Mouse (Mus musculus): ENCODE data around the gene Osbp2. TPM values are rescaled to one million over a fixed set of nuclear protein-coding genes. Genes with fewer than 3 reads are reported as not detected.

Gene Osbp2
- polyA plus RNA-seq, 1 experiment from 2014 or later, result 4.0 TPM

- H3K27ac ChIP-seq, result no peak overlapping the region
- ATAC-seq (ENCODE audit: low FRiP score), result no peak
These were observed 186.5 kb downstream of the Osbp2 start for GRCm38 (mm10) chr11:3677204-3677603.

GRCm38 (mm10) chr11:3676423-3676822 is 187.3 kb downstream of the Osbp2 start:
- Histone ChIP-seq H3K27ac (no peak overlapping the region), H3K4me3 (replicated peaks) (no peak overlapping the region), H3K4me1 (no peaks in the 10 kb centered on the region), H3K9me3 (no peaks in the 10 kb centered on the region), H3K27me3 (no peaks in the 10 kb centered on the region), H3K4me2 (no peak overlapping the region), H3K36me3 (replicated peaks) (peaks cover 97% of the 10 kb centered on the region), H3K9ac (no peak overlapping the region)
- 97% methylated on average over 5 of the region's 5 CpGs for WGBS
- ATAC-seq (ENCODE audit: low FRiP score), result no peak

More at GRCm38 (mm10) chr11:3677204-3677603, 186.5 kb downstream of the Osbp2 start:
- Histone ChIP-seq H3K27me3 (no peaks in the 10 kb centered on the region), H3K4me1 (no peaks in the 10 kb centered on the region), H3K4me3 (replicated peaks) (no peak overlapping the region), H3K36me3 (replicated peaks) (peaks cover 92% of the 10 kb centered on the region), H3K9me3 (no peaks in the 10 kb centered on the region), H3K9ac (no peak overlapping the region), H3K4me2 (no peak overlapping the region)
- WGBS, result 82% methylated on average over 6 of the region's 6 CpGs

GRCm38 (mm10) chr11:3674545-3674944 is 189.2 kb downstream of the Osbp2 start:
- Histone ChIP-seq H3K36me3 (replicated peaks) (peaks cover 96% of the 10 kb centered on the region), H3K9me3 (no peaks in the 10 kb centered on the region), H3K27ac (no peak overlapping the region), H3K27me3 (no peaks in the 10 kb centered on the region), H3K4me3 (replicated peaks) (no peak overlapping the region), H3K9ac (no peak overlapping the region), H3K4me2 (no peak overlapping the region), H3K4me1 (no peaks in the 10 kb centered on the region)
- ATAC-seq (ENCODE audit: low FRiP score), result no peak
- WGBS, result 76% methylated on average over 4 of the region's 4 CpGs

- no peak overlapping the region for H3K4me3 ChIP-seq (replicated peaks)
- H3K27me3 ChIP-seq, result no peaks in the 10 kb centered on the region
- peaks cover 83% of the 10 kb centered on the region for H3K36me3 ChIP-seq (replicated peaks)
- no peak overlapping the region for H3K9ac ChIP-seq
- H3K27ac ChIP-seq, result no peak overlapping the region
- ATAC-seq (ENCODE audit: low FRiP score), result no peak
- no peak overlapping the region for H3K4me2 ChIP-seq
- WGBS, result 87% methylated on average over 1 of the region's 1 CpGs
- H3K9me3 ChIP-seq, result no peaks in the 10 kb centered on the region
- no peaks in the 10 kb centered on the region for H3K4me1 ChIP-seq
These were observed 192.6 kb downstream of the Osbp2 start for GRCm38 (mm10) chr11:3671000-3671628.

GRCm38 (mm10) chr11:3669849-3670248 is 193.9 kb downstream of the Osbp2 start:
- Histone ChIP-seq H3K36me3 (replicated peaks) (peaks cover 74% of the 10 kb centered on the region), H3K4me2 (no peak overlapping the region), H3K9me3 (no peaks in the 10 kb centered on the region), H3K27ac (no peak overlapping the region), H3K4me3 (replicated peaks) (no peak overlapping the region), H3K27me3 (no peaks in the 10 kb centered on the region), H3K4me1 (no peaks in the 10 kb centered on the region), H3K9ac (no peak overlapping the region)
- no peak for ATAC-seq (ENCODE audit: low FRiP score)

GRCm38 (mm10) chr11:3668768-3669167 is 194.9 kb downstream of the Osbp2 start:
- no peaks in the 10 kb centered on the region for H3K9me3 ChIP-seq
- H3K36me3 ChIP-seq (replicated peaks), result peaks cover 73% of the 10 kb centered on the region
- H3K4me1 ChIP-seq, result no peaks in the 10 kb centered on the region
- H3K27ac ChIP-seq, result no peak overlapping the region
- no peak overlapping the region for H3K9ac ChIP-seq
- no peak overlapping the region for H3K4me2 ChIP-seq
- no peaks in the 10 kb centered on the region for H3K27me3 ChIP-seq
- WGBS, result 96% methylated on average over 2 of the region's 2 CpGs
- no peak overlapping the region for H3K4me3 ChIP-seq (replicated peaks)
- ATAC-seq (ENCODE audit: low FRiP score), result no peak

GRCm38 (mm10) chr11:3667506-3667905 is 196.2 kb downstream of the Osbp2 start:
- peaks cover 68% of the 10 kb centered on the region for H3K36me3 ChIP-seq (replicated peaks)

GRCm38 (mm10) chr11:3661964-3662363 is 201.7 kb downstream of the Osbp2 start:
- no peak overlapping the region for H3K4me3 ChIP-seq (replicated peaks)
- no peak overlapping the region for H3K27ac ChIP-seq
- peaks cover 42% of the 10 kb centered on the region for H3K36me3 ChIP-seq (replicated peaks)
- H3K9ac ChIP-seq, result no peak overlapping the region
- ATAC-seq (ENCODE audit: low FRiP score), result no peak
- no peaks in the 10 kb centered on the region for H3K4me1 ChIP-seq
- no peaks in the 10 kb centered on the region for H3K27me3 ChIP-seq
- whole genome bisulfite sequencing, result 94% methylated on average over 2 of the region's 2 CpGs
- no peak overlapping the region for H3K4me2 ChIP-seq
- no peaks in the 10 kb centered on the region for H3K9me3 ChIP-seq

More at GRCm38 (mm10) chr11:3667506-3667905, 196.2 kb downstream of the Osbp2 start:
- Histone ChIP-seq H3K9me3 (no peaks in the 10 kb centered on the region), H3K4me2 (no peak overlapping the region), H3K4me1 (no peaks in the 10 kb centered on the region), H3K4me3 (replicated peaks) (no peak overlapping the region), H3K27ac (no peak overlapping the region), H3K9ac (no peak overlapping the region), H3K27me3 (no peaks in the 10 kb centered on the region)
- WGBS, result 89% methylated on average over 3 of the region's 3 CpGs
- ATAC-seq (ENCODE audit: low FRiP score), result no peak

Other genes starting within 250 kb of the Osbp2 start
- 57.1 and 62.4 TPM in 2 replicates for gene Morc2a, start 214.7 kb downstream of the Osbp2 start, polyA plus RNA-seq (2016; fragmentation: Nextera tagmentation; extraction: Ambion mirVana)
- 0.79 and 0.92 TPM in 2 replicates for gene 4921536K21Rik, start 31.2 kb upstream of the Osbp2 start, polyA plus RNA-seq (2016; fragmentation: Nextera tagmentation; extraction: Ambion mirVana)
- gene Dusp18, start 31.3 kb upstream of the Osbp2 start, polyA plus RNA-seq (2016; fragmentation: Nextera tagmentation; extraction: Ambion mirVana), result 28.0 and 29.8 TPM in 2 replicates
- gene Slc35e4, start 50.8 kb upstream of the Osbp2 start, polyA plus RNA-seq (2016; fragmentation: Nextera tagmentation; extraction: Ambion mirVana), result 5.2 and 6.5 TPM in 2 replicates
- 17.0 and 19.1 TPM in 2 replicates for gene Tcn2, start 68.3 kb upstream of the Osbp2 start, polyA plus RNA-seq (2016; fragmentation: Nextera tagmentation; extraction: Ambion mirVana)
- gene Pes1, start 100.1 kb upstream of the Osbp2 start, polyA plus RNA-seq (2016; fragmentation: Nextera tagmentation; extraction: Ambion mirVana), result 81.2 and 92.8 TPM in 2 replicates
- gene 4930556J24Rik, start 112.9 kb upstream of the Osbp2 start, polyA plus RNA-seq (2016; fragmentation: Nextera tagmentation; extraction: Ambion mirVana), result 0.27 and 0.46 TPM in 2 replicates
- 0.95 and 1.3 TPM in 2 replicates for gene Gal3st1, start 119.7 kb upstream of the Osbp2 start, polyA plus RNA-seq (2016; fragmentation: Nextera tagmentation; extraction: Ambion mirVana)
- gene Sec14l4, start 167.6 kb upstream of the Osbp2 start, polyA plus RNA-seq (2016; fragmentation: Nextera tagmentation; extraction: Ambion mirVana), result 0.42 TPM in 1 of 2 replicates, not detected in the other
- gene Sec14l3, start 200.9 kb upstream of the Osbp2 start, polyA plus RNA-seq (2016; fragmentation: Nextera tagmentation; extraction: Ambion mirVana), result 0.26 TPM in 1 of 2 replicates, not detected in the other
- 5.6 and 8.0 TPM in 2 replicates for gene Mtfp1, start 231.5 kb upstream of the Osbp2 start, polyA plus RNA-seq (2016; fragmentation: Nextera tagmentation; extraction: Ambion mirVana)

Data from forebrain, embryonic 12.5 days (tissue).